Mouse (Mus musculus) olfactory bulb, adult 2 months (tissue): ENCODE measurements around the gene Pramef20.

Experiments
- CTCF ChIP-seq: fragments of 200-500 bp; IDR thresholded peaks from 2 replicates; pipeline ENCODE4 v1.5.1; 2012; ENCODE audit warnings: low read depth, mild to moderate bottlenecking, low read length, moderate library complexity; ENCODE audit not compliant: insufficient read depth
- POLR2A ChIP-seq: fragments of 200-500 bp; IDR thresholded peaks from 2 replicates; pipeline ENCODE4 v1.6.1; 2012; ENCODE audit warnings: mild to moderate bottlenecking, low read depth, low read length, moderate library complexity; ENCODE audit not compliant: insufficient read depth

- TF ChIP-seq POLR2A (no peak), CTCF (no peak)
Observed at GRCm38 (mm10) chr4:144408290-144408689, 30.6 kb upstream of the Pramef20 start, which contains the start of gene Pramef12.
